Mouse (Mus musculus): Measurements from ENCODE around the gene Rgs17.

- TF ChIP-seq POLR2A (IDR thresholded peaks at IDR 0.05; ENCODE audit: low read depth, low read length) (no peak), CTCF (IDR thresholded peaks at IDR 0.05; ENCODE audit: extremely low read depth, insufficient read length, insufficient replicate concordance, low read depth, low read length) (no peak)
Observed at GRCm38 (mm10) chr10:5802866-5803265, 119.3 kb downstream of the Rgs17 start.
